Mouse (Mus musculus) forebrain, postnatal 0 days (tissue): Measurements from ENCODE around the gene Zbtb33. TPM values are rescaled to one million over a fixed set of nuclear protein-coding genes. Genes with fewer than 3 reads are reported as not detected.
A peak's percentile ranks its signal among the peaks of the same experiment; 100 is the strongest.

Experiments used
- ATAC-seq: fragments of 200-750 bp; cut with Nextera tagmentation; 2 replicates; pipeline ENCODE4 v1.8.0; 2017; ENCODE audit warnings: mild to moderate bottlenecking, moderate library complexity
- DNase-seq: peaks from one replicate; pipeline ENCODE4 v3.0.0-alpha.2; 2015
- H3K27ac ChIP-seq: fragments of 300-500 bp; sonication (generic); 2 replicates; pipeline ENCODE4 v1.5.1; 2014; ENCODE audit warnings: low read depth, mild to moderate bottlenecking, antibody characterized with exemption, low read length, moderate library complexity, mixed read lengths
- H3K27me3 ChIP-seq: fragments of 300-500 bp; sonication (generic); 2 replicates; pipeline ENCODE4 v1.6.1; 2014; ENCODE audit warnings: mild to moderate bottlenecking, low read length, mixed read lengths; ENCODE audit not compliant: insufficient read depth
- H3K36me3 ChIP-seq: fragments of 300-500 bp; sonication (generic); 2 replicates; pipeline ENCODE4 v1.6.1; 2014; ENCODE audit warnings: mild to moderate bottlenecking, moderate library complexity; ENCODE audit not compliant: insufficient read depth
- H3K4me1 ChIP-seq: fragments of 300-500 bp; sonication (generic); 2 replicates; pipeline ENCODE4 v1.6.1; 2014; ENCODE audit warnings: antibody characterized with exemption; ENCODE audit not compliant: insufficient read depth
- H3K4me2 ChIP-seq: fragments of 300-500 bp; sonication (generic); 2 replicates; pipeline ENCODE4 v1.6.1; 2014; ENCODE audit warnings: low read depth, mild to moderate bottlenecking, moderate library complexity
- H3K4me3 ChIP-seq: fragments of 300-500 bp; sonication (generic); 2 replicates; pipeline ENCODE4 v1.5.1; 2014; ENCODE audit warnings: low read depth, low read length, mixed read lengths
- H3K9ac ChIP-seq: fragments of 300-500 bp; sonication (generic); 2 replicates; pipeline ENCODE4 v1.6.1; 2014; ENCODE audit warnings: mild to moderate bottlenecking
- H3K9me3 ChIP-seq: fragments of 300-500 bp; sonication (generic); 2 replicates; pipeline ENCODE4 v1.6.1; 2016; ENCODE audit warnings: low read length
- CTCF ChIP-seq: sonication (generic); IDR thresholded peaks from 2 replicates; pipeline ENCODE4 v1.5.1; 2016; ENCODE audit warnings: antibody characterized with exemption, control low read depth, low read depth
- WGBS: fragments of 180-500 bp; shearing (Covaris S2); extraction: QIAGEN DNeasy Blood & Tissue Kit; methylation state at CpG from one replicate; pipeline ENCODE4 v1.1.7; 2014; 5-methylcytosine and 5-hydroxymethylcytosine counted together
- microRNA-seq, 2 experiments: library from miRNA; unstranded; fragments of <30 nt; microRNA quantifications; one replicate each; pipeline ENCODE4; 2016
- polyA plus RNA-seq: library from polyadenylated mRNA; unstranded; fragments of >200 nt; fragmentation: Nextera tagmentation; extraction: Ambion mirVana; gene quantifications from 2 replicates; pipeline ENCODE4 v1.2.1, GENCODE M21; 2015
- total RNA-seq: library from RNA; depleted of rRNA; stranded (reverse); fragments of >200 nt; gene quantifications from 2 replicates; pipeline ENCODE4 v1.2.3, GENCODE M21; 2014; rRNA removed

Gene Zbtb33
- total and polyA plus RNA-seq, 2 experiments from 2014 or later = 4.8 to 37.7 TPM

DNA sequence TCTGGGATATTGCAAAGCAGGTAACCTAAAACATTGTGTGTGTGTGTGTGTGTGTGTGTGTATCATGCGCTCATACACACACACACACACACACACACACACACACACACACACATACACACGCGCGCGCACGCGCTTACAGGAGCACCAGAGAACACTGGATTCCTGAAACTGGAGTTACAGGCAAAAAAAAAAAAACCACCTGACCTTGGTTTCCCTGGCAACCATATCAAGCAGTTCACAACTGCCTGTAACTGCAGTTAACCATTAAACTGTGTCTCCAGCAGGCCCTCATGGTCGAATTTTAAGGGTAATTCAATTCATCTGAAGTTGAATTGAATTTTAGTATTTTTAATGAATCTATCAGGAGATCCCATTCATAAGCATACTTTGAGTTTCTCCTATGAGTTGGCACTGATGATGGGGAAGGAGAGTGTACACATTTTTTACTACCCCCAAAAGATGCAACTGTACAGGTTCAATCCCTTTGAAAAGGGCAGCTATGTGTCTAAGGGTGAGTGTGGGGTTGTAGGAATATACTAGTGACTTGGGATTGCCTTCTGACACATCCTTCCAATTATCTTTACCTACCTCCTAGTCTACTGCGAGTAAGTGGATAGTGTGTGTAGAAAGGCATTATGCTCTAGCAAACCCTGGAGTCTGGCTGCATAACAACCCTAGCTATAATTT is 27.5 kb downstream of the Zbtb33 start:
- DNase-seq = peak; percentile 7

DNA sequence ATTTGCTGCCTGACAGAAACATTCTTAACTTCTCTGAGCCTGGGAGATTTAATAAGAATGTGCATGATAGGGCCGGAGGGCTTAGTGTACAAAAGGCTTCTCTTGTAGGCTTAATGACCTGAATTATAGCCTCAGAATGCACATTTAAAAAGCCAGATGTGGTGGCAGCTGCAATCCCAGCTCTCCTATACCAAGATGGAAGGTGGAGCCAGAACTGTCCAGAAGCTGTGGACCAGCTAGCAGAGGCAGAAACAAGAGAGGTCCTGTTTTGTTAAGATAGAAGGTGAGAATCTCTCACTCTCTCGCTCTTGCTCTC is 28.0 kb downstream of the Zbtb33 start:
- ATAC-seq (no peak), DNase-seq (no peak)
- Histone ChIP-seq H3K4me1 (no peaks in the 10 kb centered on the region), H3K4me3 (no peak overlapping the region), H3K4me2 (no peak overlapping the region), H3K27me3 (no peaks in the 10 kb centered on the region), H3K36me3 (no peaks in the 10 kb centered on the region), H3K9ac (no peak overlapping the region), H3K9me3 (no peaks in the 10 kb centered on the region), H3K27ac (no peak overlapping the region)
- no peak for TF ChIP-seq CTCF
- 66% methylated on average over 2 of the region's 2 CpGs for WGBS

More for the DNA sequence above, 27.5 kb downstream of the Zbtb33 start:
- no peak overlapping the region for H3K27ac ChIP-seq
- H3K9me3 ChIP-seq = no peaks in the 10 kb centered on the region
- no peak overlapping the region for H3K4me3 ChIP-seq
- H3K27me3 ChIP-seq = no peaks in the 10 kb centered on the region
- no peaks in the 10 kb centered on the region for H3K4me1 ChIP-seq
- 79% methylated on average over 9 of the region's 9 CpGs for WGBS
- no peak overlapping the region for H3K4me2 ChIP-seq
- H3K9ac ChIP-seq = no peak overlapping the region
- no peak for TF ChIP-seq CTCF
- H3K36me3 ChIP-seq = no peaks in the 10 kb centered on the region
- no peak for ATAC-seq

DNA sequence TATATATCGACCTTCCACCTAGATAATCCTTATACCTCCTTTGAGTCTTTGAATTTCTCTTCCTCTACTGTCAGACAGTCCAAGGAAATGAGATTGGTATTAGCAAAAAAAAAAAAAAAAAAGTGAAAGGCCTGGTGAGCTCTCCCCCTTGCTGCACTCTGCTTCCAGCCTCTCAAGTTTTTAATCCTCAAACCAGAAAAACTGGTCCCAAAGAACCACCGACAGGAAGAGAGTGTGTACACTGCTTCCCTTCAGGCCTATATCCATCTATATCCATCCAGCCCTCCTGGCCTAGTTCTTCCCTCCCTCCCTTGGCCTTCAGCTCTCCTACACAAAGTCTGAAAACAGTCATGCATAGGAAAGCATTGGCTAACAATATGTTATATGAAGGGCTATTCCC is 33.2 kb downstream of the Zbtb33 start:
- no peak for ATAC-seq
- Histone ChIP-seq H3K36me3 (no peaks in the 10 kb centered on the region), H3K9ac (no peak overlapping the region), H3K4me2 (no peak overlapping the region), H3K27me3 (no peaks in the 10 kb centered on the region), H3K4me1 (no peaks in the 10 kb centered on the region), H3K9me3 (no peaks in the 10 kb centered on the region), H3K4me3 (no peak overlapping the region), H3K27ac (no peak overlapping the region)
- no peak for DNase-seq
- 71% methylated on average over 2 of the region's 2 CpGs for WGBS
- no peak for TF ChIP-seq CTCF

DNA sequence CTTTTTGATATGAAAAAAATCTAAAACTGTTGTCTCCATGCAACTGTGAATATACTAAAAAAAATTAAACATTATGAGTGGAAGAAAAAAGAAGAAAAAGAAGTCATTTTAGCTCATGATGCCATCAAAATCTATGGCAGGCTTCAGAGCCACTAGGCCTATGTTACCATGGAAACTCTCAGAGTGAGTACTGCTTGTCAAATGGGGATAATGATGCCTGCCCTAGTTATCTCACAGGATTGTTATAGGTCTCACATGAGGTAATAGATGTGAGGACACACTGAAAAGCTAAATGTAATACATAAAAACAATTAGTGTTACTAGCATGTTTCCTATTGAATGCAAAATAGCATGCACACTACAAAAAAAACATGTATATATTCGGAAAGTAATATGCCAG is 40.3 kb downstream of the Zbtb33 start:
- no peak for TF ChIP-seq CTCF

DNA sequence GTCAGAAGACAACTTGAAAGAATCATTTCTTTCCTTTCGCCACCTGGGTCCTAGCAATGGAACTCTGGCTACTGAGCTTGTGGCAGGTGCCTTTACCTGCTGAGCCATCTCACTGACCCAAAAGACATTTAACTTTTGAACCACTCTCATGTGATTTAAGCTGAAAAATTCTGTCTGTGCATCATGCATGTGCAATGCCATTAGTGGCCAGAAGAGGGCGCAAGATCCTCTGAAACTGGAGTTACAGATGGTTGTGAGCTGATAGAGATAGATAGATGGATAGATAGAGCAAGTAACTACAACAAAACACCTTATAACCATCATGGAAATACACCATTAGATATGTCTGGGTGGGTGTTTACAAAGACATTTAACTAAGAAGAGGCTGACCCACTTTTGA is 48.1 kb downstream of the Zbtb33 start:
- no peak overlapping the region for H3K4me2 ChIP-seq
- 40% methylated on average over 2 of the region's 2 CpGs for WGBS
- no peaks in the 10 kb centered on the region for H3K9me3 ChIP-seq
- no peaks in the 10 kb centered on the region for H3K27me3 ChIP-seq
- H3K4me3 ChIP-seq = no peak overlapping the region
- H3K27ac ChIP-seq = no peak overlapping the region
- no peaks in the 10 kb centered on the region for H3K4me1 ChIP-seq
- TF ChIP-seq CTCF = peak; percentile 66
- no peak for ATAC-seq
- H3K9ac ChIP-seq = no peak overlapping the region
- no peaks in the 10 kb centered on the region for H3K36me3 ChIP-seq
- DNase-seq = peak; percentile 46

More for the DNA sequence above, 40.3 kb downstream of the Zbtb33 start:
- Histone ChIP-seq H3K4me2 (no peak overlapping the region), H3K4me1 (no peaks in the 10 kb centered on the region), H3K9me3 (no peaks in the 10 kb centered on the region), H3K27ac (no peak overlapping the region), H3K4me3 (no peak overlapping the region), H3K36me3 (no peaks in the 10 kb centered on the region), H3K27me3 (no peaks in the 10 kb centered on the region), H3K9ac (no peak overlapping the region)
- DNase-seq = no peak
- WGBS = 76% methylated on average over 1 of the region's 1 CpGs
- ATAC-seq = no peak

Small RNAs within 50 kb of the gene (microRNA-seq; reads per million reads assigned to microRNA genes)
- gene Mir3110 = 0.39 to 0.98 reads per million in 2 experiments

Other genes starting within 250 kb of the Zbtb33 start
- gene Btg1-ps1, start 171.0 kb upstream of the Zbtb33 start, total RNA-seq = not detected in 2 replicates
- not detected in 2 replicates for gene Btg1-ps1, start 171.0 kb upstream of the Zbtb33 start, polyA plus RNA-seq
- not detected in 2 replicates for gene Btg1-ps2, start 146.7 kb upstream of the Zbtb33 start, total RNA-seq
- gene Btg1-ps2, start 146.7 kb upstream of the Zbtb33 start, polyA plus RNA-seq = not detected in 2 replicates
- not detected in 2 replicates for gene Rhox10, start 123.3 kb upstream of the Zbtb33 start, total RNA-seq
- not detected in 2 replicates for gene Rhox10, start 123.3 kb upstream of the Zbtb33 start, polyA plus RNA-seq
- gene Rhox11, start 104.7 kb upstream of the Zbtb33 start, total RNA-seq = not detected in 2 replicates
- not detected in 2 replicates for gene Rhox11, start 104.7 kb upstream of the Zbtb33 start, polyA plus RNA-seq
- not detected in 2 replicates for gene Rhox12, start 78.9 kb upstream of the Zbtb33 start, total RNA-seq
- not detected in 2 replicates for gene Rhox12, start 78.9 kb upstream of the Zbtb33 start, polyA plus RNA-seq
- gene Rhox13, start 68.6 kb upstream of the Zbtb33 start, total RNA-seq = not detected in 2 replicates
- gene Rhox13, start 68.6 kb upstream of the Zbtb33 start, polyA plus RNA-seq = not detected in 2 replicates
- gene Tmem255a, start 62.6 kb downstream of the Zbtb33 start, total RNA-seq = 12.1 and 20.7 TPM in 2 replicates
- 13.0 and 17.5 TPM in 2 replicates for gene Tmem255a, start 62.6 kb downstream of the Zbtb33 start, polyA plus RNA-seq
- 0.15 TPM in 1 of 2 replicates, not detected in the other for gene Atp1b4, start 126.4 kb downstream of the Zbtb33 start, total RNA-seq
- not detected in 2 replicates for gene Atp1b4, start 126.4 kb downstream of the Zbtb33 start, polyA plus RNA-seq